Mouse (Mus musculus): Measurements from ENCODE around the gene Olfr1325.
"Not testable (repeated sequence)": the region's sequence is repeated elsewhere in the genome, so short reads cannot be mapped to it uniquely, and the experiment has no call there.

Gene Olfr1325

GRCm38 (mm10) chrX:74592379-74592778, at the start of gene Olfr1325:
Gene Olfr1325, plus strand, starts transcription at chrX:74592679.
- in situ Hi-C loops (cut with MboI, MseI): no loop called here

- in situ Hi-C loops (cut with MboI, MseI): no loop called here
Measured at GRCm38 (mm10) chrX:74574788-74575187, 17.7 kb upstream of the Olfr1325 start, which contains the start of gene Olfr1326-ps1. Gene Olfr1326-ps1, minus strand, starts transcription at chrX:74574888.

- in situ Hi-C loops (cut with MboI, MseI): not testable (repeated sequence)
Measured at GRCm38 (mm10) chrX:74645466-74646323, 53.2 kb downstream of the Olfr1325 start, which contains the start of gene Gm5640. Gene Gm5640, minus strand, starts transcription at chrX:74645635.

- in situ Hi-C loops (cut with MboI, MseI): not testable (repeated sequence)
Measured at GRCm38 (mm10) chrX:74646393-74646792, 53.9 kb downstream of the Olfr1325 start.
